ENCODE assay signal across 10 mouse cellular contexts in genomic region chr11:86568425-86568824, GRCm38 (mm10). TPM values are rescaled to one million over a fixed set of nuclear protein-coding genes. Genes with fewer than 3 reads are reported as not detected.
A peak's percentile ranks its signal among the peaks of the same experiment; 100 is the strongest.
DNase-seq lines count a peak whose midpoint lies in the region; ATAC-seq lines count a peak whose summit lies in the region.
"Had no signal": no experiment of that assay in that cellular context is flagged by ENCODE, and none has a peak within 500 bp of the region (broad histone marks: within the 10 kb centered on the region; RNA-seq: fewer than 3 reads in every experiment).

No protein-coding gene starts in this region.

- H3K27me3 ChIP-seq in liver, embryonic 12.5 days (replicated peaks), result no peaks in the 10 kb centered on the region
- H3K27me3 ChIP-seq in liver, embryonic 11.5 days (replicated peaks; ENCODE audit: control insufficient read depth, insufficient read depth, low read length), result no peaks in the 10 kb centered on the region
- H3K27me3 ChIP-seq in hindbrain, embryonic 12.5 days, result no peaks in the 10 kb centered on the region
- H3K27me3 ChIP-seq: embryonic facial prominence, embryonic 13.5 days had no signal

- no peak overlapping the region for H3K27ac ChIP-seq in liver, embryonic 12.5 days
- H3K27ac ChIP-seq in liver, embryonic 11.5 days (ENCODE audit: low read depth, low read length), result no peak overlapping the region
- H3K27ac ChIP-seq in hindbrain, embryonic 12.5 days, result no peak overlapping the region
- H3K27ac ChIP-seq: embryonic facial prominence, embryonic 13.5 days had no signal

- 53% methylated on average over 3 of the region's 3 CpGs for WGBS in liver, embryonic 12.5 days (ENCODE audit: insufficient replicate concordance)
- WGBS in liver, embryonic 11.5 days, result 61% methylated on average over 3 of the region's 3 CpGs
- WGBS in hindbrain, embryonic 12.5 days, result 75% methylated on average over 3 of the region's 3 CpGs

- no peak overlapping the region for H3K4me3 ChIP-seq in liver, embryonic 12.5 days
- H3K4me3 ChIP-seq in liver, embryonic 11.5 days (ENCODE audit: low read depth, low read length), result no peak overlapping the region
- no peak overlapping the region for H3K4me3 ChIP-seq in hindbrain, embryonic 12.5 days
- H3K4me3 ChIP-seq: embryonic facial prominence, embryonic 13.5 days had no signal

- no peak overlapping the region for H3K9ac ChIP-seq in liver, embryonic 12.5 days
- H3K9ac ChIP-seq in liver, embryonic 11.5 days (ENCODE audit: low read depth, low read length), result no peak overlapping the region
- no peak overlapping the region for H3K9ac ChIP-seq in hindbrain, embryonic 12.5 days
- H3K9ac ChIP-seq: embryonic facial prominence, embryonic 13.5 days had no signal

- peak; percentile 47; the same call in 1 of the 2 replicates for ATAC-seq in liver, embryonic 12.5 days
- no peak for ATAC-seq in liver, embryonic 11.5 days (replicated peaks; ENCODE audit: low FRiP score)
- peak; percentile 81 for ATAC-seq in monocyte, adult 5-6 weeks (replicated peaks; ENCODE audit: insufficient number of reproducible peaks, low FRiP score, low TSS enrichment, poor library complexity, severe bottlenecking)
- ATAC-seq in hindbrain, embryonic 12.5 days (ENCODE audit: low FRiP score), result no peak

- no peak overlapping the region for H3K4me2 ChIP-seq in liver, embryonic 12.5 days
- no peak overlapping the region for H3K4me2 ChIP-seq in liver, embryonic 11.5 days
- H3K4me2 ChIP-seq in hindbrain, embryonic 12.5 days (replicated peaks), result no peak overlapping the region
- H3K4me2 ChIP-seq: embryonic facial prominence, embryonic 13.5 days; midbrain, embryonic 11.5 days had no signal

- H3K4me1 ChIP-seq in liver, embryonic 12.5 days, result peaks cover 11% of the 10 kb centered on the region; the same call in 1 of the 2 replicates
- H3K4me1 ChIP-seq in liver, embryonic 11.5 days (replicated peaks; ENCODE audit: control insufficient read depth, insufficient read depth, low read length), result no peaks in the 10 kb centered on the region
- H3K4me1 ChIP-seq in hindbrain, embryonic 12.5 days, result peaks cover 10% of the 10 kb centered on the region

- no peaks in the 10 kb centered on the region for H3K9me3 ChIP-seq in liver, embryonic 12.5 days (replicated peaks)
- H3K9me3 ChIP-seq in liver, embryonic 11.5 days (ENCODE audit: control insufficient read depth, low read length), result no peaks in the 10 kb centered on the region
- H3K9me3 ChIP-seq in hindbrain, embryonic 12.5 days (replicated peaks), result no peaks in the 10 kb centered on the region
- H3K9me3 ChIP-seq: embryonic facial prominence, embryonic 13.5 days had no signal

- DNase-seq in adrenal gland, postnatal 14 days, result peak; percentile 30
- no peak for DNase-seq in adrenal gland, postnatal 10 days
- no peak for DNase-seq in liver, embryonic 11.5 days (ENCODE audit: low spot score)
- peak; percentile 39 for DNase-seq in c-Kit-positive CD71-positive TER-119-positive erythroid progenitor cells, embryonic 14.5 days (ENCODE audit: low spot score)
- DNase-seq in ovary, adult 18-20 months (ENCODE audit: low spot score), result no peak

- H3K36me3 ChIP-seq in liver, embryonic 12.5 days, result peaks cover 32% of the 10 kb centered on the region
- H3K36me3 ChIP-seq in liver, embryonic 11.5 days (ENCODE audit: control insufficient read depth, insufficient read depth, low read length), result peaks cover 3% of the 10 kb centered on the region; the same call in 1 of the 2 replicates
- H3K36me3 ChIP-seq in hindbrain, embryonic 12.5 days, result no peaks in the 10 kb centered on the region
- H3K36me3 ChIP-seq: embryonic facial prominence, embryonic 13.5 days had no signal

RNA-seq across cellular contexts. Expression of gene Tubd1, which starts 23.6 kb away (rescaled TPM):
- total RNA-seq in adrenal gland, postnatal 14 days (2021), result 9.1 and 9.8 TPM in 2 replicates
- total RNA-seq in adrenal gland, postnatal 10 days (2021), result 1 to 10 TPM; 7.5 to 8.2 TPM
- polyA plus RNA-seq in liver, embryonic 12.5 days (2016; fragmentation: Nextera tagmentation; extraction: Ambion mirVana), result 13.7 and 14.8 TPM in 2 replicates
- 18.5 and 18.7 TPM in 2 replicates for polyA plus RNA-seq in liver, embryonic 11.5 days (2014; fragmentation: Nextera tagmentation; extraction: Ambion mirVana)
- total RNA-seq in monocyte, adult 5-6 weeks (2017), result 3.1 to 8.8 TPM (median 7.0 TPM) in 3 replicates
- polyA plus RNA-seq in hindbrain, embryonic 12.5 days (2016; fragmentation: Nextera tagmentation; extraction: Ambion mirVana), result 9.7 and 10.2 TPM in 2 replicates

RNA-seq across cellular contexts. Expression of gene Rps6kb1, which starts 23.8 kb away (rescaled TPM):
- 39.4 and 45.2 TPM in 2 replicates for total RNA-seq in adrenal gland, postnatal 14 days (2021)
- total RNA-seq in adrenal gland, postnatal 10 days (2021), result 10 to 100 TPM; 33.3 to 37.8 TPM
- 35.9 and 40.6 TPM in 2 replicates for polyA plus RNA-seq in liver, embryonic 12.5 days (2016; fragmentation: Nextera tagmentation; extraction: Ambion mirVana)
- polyA plus RNA-seq in liver, embryonic 11.5 days (2014; fragmentation: Nextera tagmentation; extraction: Ambion mirVana), result 48.4 and 50.9 TPM in 2 replicates
- 43.7 to 68.2 TPM (median 66.3 TPM) in 3 replicates for total RNA-seq in monocyte, adult 5-6 weeks (2017)
- 67.3 and 76.2 TPM in 2 replicates for polyA plus RNA-seq in hindbrain, embryonic 12.5 days (2016; fragmentation: Nextera tagmentation; extraction: Ambion mirVana)

Comparison
In these comparisons a context has a peak if more than half of its experiments do, and no peak if none do; other contexts are left out.
1. DNase-seq: peak in adrenal gland, postnatal 14 days (single experiment) and c-Kit-positive CD71-positive TER-119-positive erythroid progenitor cells, embryonic 14.5 days (single experiment); none in adrenal gland, postnatal 10 days (single experiment), liver, embryonic 11.5 days (single experiment) and ovary, adult 18-20 months (single experiment).
2. ATAC-seq: peak in liver, embryonic 12.5 days (single experiment) and monocyte, adult 5-6 weeks (single experiment); none in liver, embryonic 11.5 days (single experiment) and hindbrain, embryonic 12.5 days (single experiment).